Mouse (Mus musculus): Measurements from ENCODE around the gene Pnn. TPM values are rescaled to one million over a fixed set of nuclear protein-coding genes. Genes with fewer than 3 reads are reported as not detected.

Gene Pnn
- total RNA-seq (2023), result 85.6 TPM

GRCm38 (mm10) chr12:59066448-59067077 is at the start of gene Pnn:
Gene Pnn (plus strand): TSS chr12:59066884.

DNA sequence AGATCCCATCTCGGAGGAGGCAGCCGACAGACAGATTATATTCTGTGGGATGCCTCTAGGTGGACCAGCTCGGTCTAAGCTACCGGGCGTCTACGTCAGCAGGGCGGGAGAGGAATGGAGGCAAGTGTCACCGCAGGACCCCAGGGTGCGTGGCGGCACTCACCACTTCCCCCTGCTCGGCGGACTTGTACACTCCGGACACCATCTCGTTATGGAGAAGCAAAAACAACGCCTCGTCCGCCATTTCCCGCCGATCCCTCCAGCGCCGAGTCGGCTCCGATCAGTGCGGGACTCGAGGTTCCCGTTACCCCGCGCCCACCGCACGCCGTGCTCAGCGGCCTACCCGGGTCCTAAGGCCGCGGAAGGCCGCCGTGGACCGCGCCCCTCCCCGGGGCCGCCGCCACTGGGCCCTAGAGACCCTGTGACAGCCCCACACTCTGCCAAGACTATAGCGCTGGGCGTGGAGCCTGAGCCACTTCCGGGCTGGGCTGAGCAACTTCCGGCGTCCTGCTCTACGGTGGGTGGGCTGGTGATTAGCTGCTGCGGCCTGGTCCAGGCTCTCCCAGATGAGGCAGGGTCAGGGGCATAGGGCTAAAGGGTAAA is 5.6 kb upstream of the Pnn start, which contains the start of gene Trappc6b:
TSS of gene Trappc6b (minus strand) at position 480 of the 603 bp plus-strand sequence.

GRCm38 (mm10) chr12:59095104-59096025 is 28.7 kb downstream of the Pnn start, which contains the start of gene Mia2:
Gene Mia2 (plus strand): TSS chr12:59095799.

Other genes with a start within 250 kb of the Pnn start
- gene Sec23a, start 54.9 kb upstream of the Pnn start, total RNA-seq (2023), result 23.5 TPM
- gene Gemin2, start 53.5 kb upstream of the Pnn start, total RNA-seq (2023), result 12.7 TPM
- 53.4 TPM for gene Trappc6b, start 5.4 kb upstream of the Pnn start, total RNA-seq (2023)
- gene Mia2, start 28.9 kb downstream of the Pnn start, total RNA-seq (2023), result 141 TPM
- gene Fbxo33, start 152.8 kb downstream of the Pnn start, total RNA-seq (2023), result 76.6 TPM

Measured in CD4-positive naive resting alpha-beta T cell, adult 57 days (primary cell).